Mouse (Mus musculus) heart, embryonic 11.5 days (tissue): ENCODE measurements around the gene Rgs16. TPM values are rescaled to one million over a fixed set of nuclear protein-coding genes. Genes with fewer than 3 reads are reported as not detected.
"Not testable (repeated sequence)": the region's sequence is repeated elsewhere in the genome, so short reads cannot be mapped to it uniquely, and the experiment has no call there.

Source experiments
- ATAC-seq: fragments of 200-750 bp; cut with Nextera tagmentation; replicated peaks from 2 replicates; pipeline ENCODE4 v1.8.0; 2017; ENCODE audit warnings: moderate library complexity; ENCODE audit not compliant: insufficient number of reproducible peaks, low FRiP score, low TSS enrichment
- H3K27ac ChIP-seq: fragments of 300-500 bp; sonication (generic); 2 replicates; pipeline ENCODE4 v1.5.1; 2014; ENCODE audit warnings: mild to moderate bottlenecking, low read depth, low read length
- H3K27me3 ChIP-seq: fragments of 300-500 bp; sonication (generic); 2 replicates; pipeline ENCODE4 v1.6.1; 2014; ENCODE audit warnings: mild to moderate bottlenecking, low read length, mixed read lengths; ENCODE audit not compliant: control insufficient read depth, insufficient read depth
- H3K36me3 ChIP-seq: fragments of 300-500 bp; sonication (generic); 2 replicates; pipeline ENCODE4 v1.6.1; 2014; ENCODE audit warnings: mild to moderate bottlenecking, low read length, moderate library complexity, mixed read lengths; ENCODE audit not compliant: control insufficient read depth, insufficient read depth
- H3K4me1 ChIP-seq: fragments of 300-500 bp; sonication (generic); 2 replicates; pipeline ENCODE4 v1.6.1; 2014; ENCODE audit warnings: low read length; ENCODE audit not compliant: control insufficient read depth, insufficient read depth
- H3K4me2 ChIP-seq: fragments of 300-500 bp; sonication (generic); 2 replicates; pipeline ENCODE4 v1.6.1; 2014; ENCODE audit warnings: mild to moderate bottlenecking, moderate library complexity
- H3K4me3 ChIP-seq: fragments of 300-500 bp; sonication (generic); 2 replicates; pipeline ENCODE4 v1.5.1; 2014; ENCODE audit warnings: low read depth, low read length
- H3K9ac ChIP-seq: fragments of 300-500 bp; sonication (generic); 2 replicates; pipeline ENCODE4 v1.6.1; 2014; ENCODE audit warnings: mild to moderate bottlenecking, low read depth, low read length, moderate library complexity
- H3K9me3 ChIP-seq: fragments of 300-500 bp; sonication (generic); replicated peaks from 2 replicates; pipeline ENCODE4 v1.6.1; 2016; ENCODE audit warnings: low read length; ENCODE audit not compliant: control insufficient read depth
- WGBS: fragments of 180-500 bp; shearing (Covaris S2); extraction: QIAGEN DNeasy Blood & Tissue Kit; methylation state at CpG from one replicate; pipeline ENCODE4 v1.1.7; 2014; ENCODE audit not compliant: insufficient replicate concordance; 5-methylcytosine and 5-hydroxymethylcytosine counted together
- polyA plus RNA-seq: library from polyadenylated mRNA; unstranded; fragments of >200 nt; fragmentation: Nextera tagmentation; extraction: Ambion mirVana; gene quantifications from 2 replicates; pipeline ENCODE4 v1.2.1, GENCODE M21; 2014

Gene Rgs16
- polyA plus RNA-seq, 1 experiment from 2014 or later, result 1.0 TPM

DNA sequence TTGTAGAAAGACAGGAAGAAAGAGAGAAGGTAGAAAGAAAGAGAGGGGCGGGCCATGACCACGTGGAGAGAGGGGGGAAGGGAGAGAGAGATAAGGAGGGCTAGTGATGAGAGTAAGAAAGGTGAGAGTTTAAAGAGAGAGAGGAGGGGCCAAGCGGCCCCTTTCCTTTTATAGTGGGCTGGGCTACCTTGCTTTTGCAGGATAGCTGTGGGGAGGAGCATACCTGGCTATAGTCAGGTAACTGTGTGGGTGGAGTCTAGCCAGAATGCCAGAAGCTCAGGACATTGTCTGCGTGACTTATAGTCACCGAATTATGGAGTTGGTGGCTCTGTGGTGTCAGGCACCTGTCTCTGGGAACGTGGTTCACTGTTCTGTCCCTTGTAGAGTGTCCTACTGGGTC, 29.4 kb downstream of the Rgs16 start:
- not testable (repeated sequence) for H3K9me3 ChIP-seq, H3K27ac ChIP-seq, H3K9ac ChIP-seq, H3K36me3 ChIP-seq, H3K27me3 ChIP-seq, ATAC-seq, H3K4me1 ChIP-seq, H3K4me2 ChIP-seq, H3K4me3 ChIP-seq
- WGBS, result 56% methylated on average over 6 of the region's 6 CpGs

DNA sequence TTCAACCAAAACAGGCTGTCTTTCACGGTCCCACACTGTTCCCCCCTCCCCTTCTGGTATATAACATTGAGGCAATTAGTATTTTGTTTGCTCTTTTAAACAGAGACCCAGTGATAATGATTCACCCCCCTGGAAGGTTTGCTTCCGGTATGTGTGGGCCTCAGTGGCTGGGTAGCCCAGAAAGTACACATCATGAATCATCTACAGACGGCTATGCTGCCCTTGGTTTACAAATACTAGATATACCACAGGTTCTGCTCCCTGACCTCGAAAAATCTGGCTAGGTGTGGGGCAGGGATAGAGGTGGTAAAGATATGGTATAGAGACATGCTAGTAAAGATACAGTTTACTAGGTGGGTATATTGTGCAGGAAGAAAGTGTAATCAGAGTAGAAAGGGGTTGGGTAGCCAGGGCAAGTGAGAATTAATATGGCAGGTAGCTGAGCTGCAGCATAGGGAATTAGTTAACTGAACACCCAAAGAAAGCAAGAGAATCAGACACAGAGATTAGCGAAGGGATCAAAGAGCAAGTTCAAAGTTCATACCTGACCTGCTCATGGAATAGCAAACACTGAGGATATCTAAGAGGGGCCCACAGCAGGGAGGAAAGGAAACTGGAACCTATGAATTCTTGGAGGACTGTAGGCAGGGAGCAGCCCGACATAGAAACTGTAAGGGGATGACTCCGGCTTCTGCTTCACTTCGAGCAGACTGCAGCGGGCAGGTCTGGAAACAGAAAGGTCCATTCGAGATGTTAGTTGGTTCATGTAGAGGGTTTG, 30.0 kb downstream of the Rgs16 start:
- Histone ChIP-seq H3K9ac (no peak overlapping the region), H3K4me1 (no peaks in the 10 kb centered on the region), H3K36me3 (no peaks in the 10 kb centered on the region), H3K27ac (no peak overlapping the region), H3K27me3 (no peaks in the 10 kb centered on the region), H3K9me3 (no peaks in the 10 kb centered on the region), H3K4me2 (no peak overlapping the region), H3K4me3 (no peak overlapping the region)
- no peak for ATAC-seq
- 76% methylated on average over 10 of the region's 10 CpGs for WGBS

DNA sequence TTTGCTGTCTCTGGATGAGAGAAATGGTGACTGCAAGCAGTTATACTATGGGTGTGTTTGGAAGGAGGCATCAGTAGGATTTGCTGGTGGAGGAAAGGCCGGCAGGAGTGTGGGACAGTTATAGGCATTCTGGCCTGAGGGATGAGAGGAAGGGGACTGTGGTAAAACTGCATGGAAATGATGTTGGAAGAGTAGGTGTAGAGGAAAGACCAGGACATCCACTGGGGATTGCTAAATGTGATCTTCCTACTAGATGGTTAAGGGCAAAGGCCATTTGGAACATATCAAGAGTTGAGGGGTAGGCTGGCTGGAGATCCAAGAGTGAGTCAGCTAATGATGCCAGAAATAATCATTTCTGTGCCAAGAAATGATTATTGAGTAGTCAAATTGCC, 30.6 kb downstream of the Rgs16 start:
- Histone ChIP-seq H3K27ac (no peak overlapping the region), H3K9ac (no peak overlapping the region), H3K4me1 (no peaks in the 10 kb centered on the region), H3K4me3 (no peak overlapping the region), H3K4me2 (no peak overlapping the region), H3K9me3 (no peaks in the 10 kb centered on the region), H3K36me3 (no peaks in the 10 kb centered on the region), H3K27me3 (no peaks in the 10 kb centered on the region)
- ATAC-seq, result no peak
- WGBS, result 78% methylated on average over 1 of the region's 1 CpGs

DNA sequence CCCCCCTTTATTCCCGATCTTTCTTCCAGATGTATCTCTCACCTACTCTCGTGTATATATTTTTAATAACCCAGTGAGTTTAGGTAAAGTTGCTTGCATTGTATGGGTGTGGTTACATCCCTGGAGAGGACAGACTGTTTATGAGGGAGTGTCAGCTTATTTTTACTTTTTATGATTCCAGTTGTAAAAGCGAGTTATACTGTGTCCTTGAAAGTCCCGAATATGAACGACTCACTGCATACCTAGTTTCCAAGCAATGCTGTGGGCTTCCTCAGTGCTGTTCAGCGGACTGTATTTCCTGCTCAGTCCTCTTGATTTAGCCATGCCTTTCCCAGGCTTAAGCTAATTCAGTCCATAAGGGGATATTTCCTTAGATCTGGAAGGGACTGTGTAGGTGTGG, 35.0 kb downstream of the Rgs16 start:
- ATAC-seq, result no peak
- Histone ChIP-seq H3K9ac (no peak overlapping the region), H3K27me3 (no peaks in the 10 kb centered on the region), H3K36me3 (no peaks in the 10 kb centered on the region), H3K4me1 (no peaks in the 10 kb centered on the region), H3K4me2 (no peak overlapping the region), H3K9me3 (no peaks in the 10 kb centered on the region), H3K27ac (no peak overlapping the region), H3K4me3 (no peak overlapping the region)
- 86% methylated on average over 6 of the region's 6 CpGs for WGBS

DNA sequence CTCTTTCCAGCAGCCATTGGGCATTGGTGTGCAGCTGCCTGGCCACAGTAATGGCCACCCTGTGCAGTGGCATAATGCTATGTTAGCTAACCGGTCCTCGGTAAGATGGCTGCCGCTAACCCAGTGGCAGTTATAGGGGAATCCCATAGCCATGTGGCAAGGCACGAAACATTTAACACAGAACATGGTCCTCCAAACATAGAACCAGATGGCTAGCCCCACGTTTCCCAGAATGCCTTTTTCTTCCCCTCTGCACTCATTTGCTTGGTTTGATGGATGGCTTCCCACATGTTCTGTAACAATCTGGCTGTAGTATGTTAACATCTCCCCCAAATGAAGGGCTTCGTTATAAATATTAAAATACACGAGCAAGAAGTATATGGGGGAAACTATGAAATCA, 36.1 kb downstream of the Rgs16 start:
- H3K9me3 ChIP-seq, result no peaks in the 10 kb centered on the region
- no peak overlapping the region for H3K4me3 ChIP-seq
- H3K27me3 ChIP-seq, result no peaks in the 10 kb centered on the region
- no peak for ATAC-seq
- no peak overlapping the region for H3K27ac ChIP-seq
- H3K4me2 ChIP-seq, result no peak overlapping the region
- 82% methylated on average over 7 of the region's 7 CpGs for WGBS
- no peak overlapping the region for H3K9ac ChIP-seq
- H3K36me3 ChIP-seq, result no peaks in the 10 kb centered on the region
- no peaks in the 10 kb centered on the region for H3K4me1 ChIP-seq

DNA sequence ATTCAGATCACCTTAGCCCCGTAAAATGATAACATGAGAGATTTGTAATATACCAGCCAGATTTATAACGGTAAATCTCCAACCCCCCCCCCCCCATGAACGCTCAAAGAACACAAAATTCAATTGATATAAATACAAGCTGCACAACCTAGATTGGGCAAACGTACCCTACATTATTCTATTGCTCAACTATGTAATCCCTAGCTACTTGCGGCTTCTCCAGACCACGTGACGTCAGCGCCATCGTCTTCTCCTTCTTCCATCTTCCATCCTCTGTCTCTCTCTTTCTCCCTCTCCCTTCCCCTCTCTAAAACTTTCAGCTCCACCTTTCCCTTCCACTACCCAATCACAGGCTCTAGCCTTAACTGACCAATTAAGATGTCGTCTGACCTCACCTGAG, 38.1 kb downstream of the Rgs16 start:
- Histone ChIP-seq H3K27ac (no peak overlapping the region), H3K4me3 (no peak overlapping the region), H3K9me3 (no peaks in the 10 kb centered on the region), H3K4me1 (no peaks in the 10 kb centered on the region), H3K4me2 (no peak overlapping the region), H3K9ac (no peak overlapping the region), H3K36me3 (no peaks in the 10 kb centered on the region), H3K27me3 (no peaks in the 10 kb centered on the region)
- ATAC-seq, result no peak
- 83% methylated on average over 10 of the region's 10 CpGs for WGBS

DNA sequence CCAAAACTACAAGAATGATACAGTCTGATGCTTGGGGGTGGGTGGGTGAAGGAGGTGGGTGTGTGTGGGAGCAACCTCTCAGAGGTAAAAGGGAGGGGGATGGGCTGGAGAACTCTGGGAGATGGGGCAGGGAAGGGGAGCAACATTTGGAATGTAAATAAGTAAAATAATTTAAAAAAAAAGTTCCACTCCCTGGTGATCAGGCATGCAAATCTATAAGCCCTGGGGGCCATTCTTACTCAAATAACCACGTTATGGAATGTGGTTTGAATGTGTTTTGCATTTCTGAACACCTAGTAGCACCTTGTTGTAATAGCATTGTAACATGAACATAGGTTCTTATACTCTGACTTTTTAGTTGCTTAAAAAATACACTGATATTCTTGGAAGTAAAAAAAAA, 43.2 kb downstream of the Rgs16 start:
- Histone ChIP-seq H3K4me3 (no peak overlapping the region), H3K4me2 (no peak overlapping the region), H3K27me3 (no peaks in the 10 kb centered on the region), H3K9me3 (no peaks in the 10 kb centered on the region), H3K36me3 (no peaks in the 10 kb centered on the region), H3K9ac (no peak overlapping the region), H3K27ac (no peak overlapping the region), H3K4me1 (no peaks in the 10 kb centered on the region)
- WGBS, result 51% methylated on average over 1 of the region's 1 CpGs
- no peak for ATAC-seq

DNA sequence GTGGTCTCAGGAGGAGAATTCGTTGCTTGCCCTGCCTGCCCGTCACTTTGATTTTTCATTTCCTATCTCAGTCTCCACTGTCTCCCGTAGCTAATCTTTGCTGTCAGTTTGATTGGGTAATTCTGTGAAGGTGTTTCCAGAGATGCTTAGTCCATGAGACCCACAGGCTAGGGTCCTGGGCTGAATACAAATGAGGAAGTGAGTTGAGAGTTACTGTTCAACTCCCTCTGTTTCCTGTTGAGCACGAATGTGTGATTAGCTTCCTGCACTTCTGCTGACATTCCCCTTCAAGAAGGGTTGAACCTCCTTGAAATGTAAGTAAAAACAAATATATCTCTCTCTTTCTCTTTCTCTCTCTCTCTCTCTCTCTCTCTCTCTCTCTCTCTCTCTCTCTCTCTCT, 45.5 kb downstream of the Rgs16 start:
- no peak for ATAC-seq
- no peaks in the 10 kb centered on the region for H3K9me3 ChIP-seq
- no peak overlapping the region for H3K4me3 ChIP-seq
- no peaks in the 10 kb centered on the region for H3K4me1 ChIP-seq
- H3K9ac ChIP-seq, result no peak overlapping the region
- no peaks in the 10 kb centered on the region for H3K36me3 ChIP-seq
- H3K27me3 ChIP-seq, result no peaks in the 10 kb centered on the region
- no peak overlapping the region for H3K4me2 ChIP-seq
- H3K27ac ChIP-seq, result no peak overlapping the region
- WGBS, result 52% methylated on average over 4 of the region's 4 CpGs

DNA sequence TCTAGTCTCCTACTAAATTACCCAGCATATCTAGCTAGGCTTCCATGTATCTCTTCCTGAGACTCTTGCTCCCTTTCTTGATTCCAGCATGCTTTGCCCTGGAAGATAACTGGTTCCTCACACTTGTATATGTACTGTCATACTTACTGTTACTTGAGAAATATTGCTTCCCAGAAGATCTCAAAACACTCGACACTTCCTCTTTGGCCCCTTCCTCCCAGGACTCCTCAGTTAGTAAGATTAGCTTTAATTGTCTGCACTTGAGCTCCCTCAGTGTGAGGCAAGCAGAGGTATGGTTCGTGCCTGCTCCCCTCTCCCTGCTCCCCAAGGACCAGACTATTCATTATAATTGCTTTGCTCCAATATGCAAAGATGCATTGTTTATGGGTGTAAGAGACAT, 50.6 kb downstream of the Rgs16 start:
- no peak for ATAC-seq
- no peak overlapping the region for H3K4me3 ChIP-seq
- no peaks in the 10 kb centered on the region for H3K4me1 ChIP-seq
- no peaks in the 10 kb centered on the region for H3K27me3 ChIP-seq
- WGBS, result 57% methylated on average over 2 of the region's 2 CpGs
- H3K9me3 ChIP-seq, result no peaks in the 10 kb centered on the region
- no peak overlapping the region for H3K4me2 ChIP-seq
- H3K9ac ChIP-seq, result no peak overlapping the region
- H3K27ac ChIP-seq, result no peak overlapping the region
- H3K36me3 ChIP-seq, result no peaks in the 10 kb centered on the region
